Mouse (Mus musculus) liver, embryonic 14.5 days (tissue): ENCODE measurements at regions not wholly inside any gene's neighbourhood (a gene's known extent, or its start where the extent isn't known, plus 50 kb on each side); places are given as distances from the start of the nearest gene placed in this dataset.

Source experiments
- CTCF ChIP-seq: IDR thresholded peaks from 2 replicates; pipeline ENCODE4 v1.5.1; 2016; ENCODE audit warnings: antibody characterized with exemption, low read depth, control low read depth
- EP300 ChIP-seq: IDR thresholded peaks from 2 replicates; pipeline ENCODE4 v1.6.1; 2016; ENCODE audit warnings: antibody characterized with exemption, low read depth

DNA sequence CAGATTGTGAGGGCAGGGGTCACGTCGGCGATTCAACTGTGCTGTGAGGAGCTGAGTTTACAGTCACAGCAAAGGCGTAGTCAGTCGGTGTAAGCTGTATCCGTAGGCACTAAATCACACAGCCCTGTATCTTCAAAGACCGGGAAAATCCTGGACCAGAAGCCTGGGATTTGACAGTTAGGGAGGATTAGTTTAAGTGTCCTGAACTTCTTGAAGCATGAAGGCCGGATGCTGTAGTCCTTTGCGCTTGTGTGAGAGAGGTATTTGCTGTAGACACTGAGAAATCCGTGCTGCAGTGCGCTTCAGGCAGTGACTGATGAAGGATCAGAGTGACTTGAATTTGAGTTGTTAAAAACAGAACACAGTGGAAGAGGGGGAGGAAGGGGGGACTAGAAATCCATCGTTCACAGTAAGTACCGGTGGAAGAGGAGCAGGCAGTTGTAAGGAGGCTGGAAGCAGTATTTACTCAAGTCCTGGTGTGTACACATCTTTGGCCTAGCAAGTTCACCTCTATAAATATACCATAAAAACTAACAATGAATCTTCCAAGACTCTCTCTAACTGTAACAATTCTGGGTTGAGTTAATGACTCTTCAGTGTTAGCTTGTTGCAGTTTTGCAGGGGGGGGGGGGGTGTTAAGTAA lies 107.5 kb upstream of the Ppm1h start:
- TF ChIP-seq EP300 (no peak), CTCF (no peak)
